Mouse (Mus musculus): ENCODE results near the gene Ripk4. TPM values are rescaled to one million over a fixed set of nuclear protein-coding genes. Genes with fewer than 3 reads are reported as not detected.

Ripk4 gene
- 2.4 and 2.5 TPM in 2 replicates for polyA plus RNA-seq (2016; fragmentation: Nextera tagmentation; extraction: Ambion mirVana)

- Histone ChIP-seq H3K9ac (peak within 1 kb of the TSS; percentile 53), H3K4me3 (peak within 1 kb of the TSS; percentile 46), H3K4me1 (no peaks in the 10 kb centered on the region; the same call in 1 of the 2 replicates), H3K27me3 (replicated peaks) (peaks cover 67% of the 10 kb centered on the region), H3K9me3 (replicated peaks) (no peaks in the 10 kb centered on the region), H3K27ac (no peak within 1 kb of the TSS), H3K4me2 (peak within 1 kb of the TSS; percentile 60), H3K36me3 (no peaks in the 10 kb centered on the region)
- peak; percentile 67 for ATAC-seq
- WGBS (ENCODE audit: insufficient replicate concordance): 2% methylated on average over 88 of the region's 88 CpGs
Observed at GRCm38 (mm10) chr16:97763061-97763989, at the start of gene Ripk4. Ripk4 (minus strand) TSS chr16:97763787.

- no peak for ATAC-seq
- no peak overlapping the region for H3K4me3 ChIP-seq
- no peak overlapping the region for H3K4me2 ChIP-seq
- 81% methylated on average over 3 of the region's 3 CpGs for WGBS (ENCODE audit: insufficient replicate concordance)
- no peak overlapping the region for H3K9ac ChIP-seq
- H3K27me3 ChIP-seq (replicated peaks): no peaks in the 10 kb centered on the region
- peaks cover 97% of the 10 kb centered on the region for H3K36me3 ChIP-seq
- H3K4me1 ChIP-seq: peaks cover 6% of the 10 kb centered on the region
- H3K27ac ChIP-seq: no peak overlapping the region
- H3K9me3 ChIP-seq (replicated peaks): no peaks in the 10 kb centered on the region
Observed at GRCm38 (mm10) chr16:97808881-97809280, 45.3 kb upstream of the Ripk4 start.

- WGBS (ENCODE audit: insufficient replicate concordance): 78% methylated on average over 3 of the region's 3 CpGs
- no peaks in the 10 kb centered on the region for H3K9me3 ChIP-seq (replicated peaks)
- ATAC-seq: no peak
- no peak overlapping the region for H3K4me3 ChIP-seq
- H3K27me3 ChIP-seq (replicated peaks): no peaks in the 10 kb centered on the region
- H3K36me3 ChIP-seq: peaks cover 84% of the 10 kb centered on the region
- H3K4me2 ChIP-seq: no peak overlapping the region
- no peak overlapping the region for H3K27ac ChIP-seq
- no peaks in the 10 kb centered on the region for H3K4me1 ChIP-seq
- H3K9ac ChIP-seq: no peak overlapping the region
Observed at GRCm38 (mm10) chr16:97805646-97806045, 42.1 kb upstream of the Ripk4 start.

- Histone ChIP-seq H3K4me1 (no peaks in the 10 kb centered on the region), H3K36me3 (peaks cover 83% of the 10 kb centered on the region), H3K9ac (no peak overlapping the region), H3K27me3 (replicated peaks) (no peaks in the 10 kb centered on the region), H3K9me3 (replicated peaks) (no peaks in the 10 kb centered on the region), H3K4me2 (no peak overlapping the region), H3K27ac (no peak overlapping the region), H3K4me3 (no peak overlapping the region)
- WGBS (ENCODE audit: insufficient replicate concordance): 73% methylated on average over 7 of the region's 7 CpGs
- peak; percentile 31; the same call in 1 of the 2 replicates for ATAC-seq
Observed at GRCm38 (mm10) chr16:97804680-97805547, 41.3 kb upstream of the Ripk4 start.

GRCm38 (mm10) chr16:97797950-97798869, 34.6 kb upstream of the Ripk4 start:
- ATAC-seq: peak; percentile 55
- Histone ChIP-seq H3K9me3 (replicated peaks) (no peaks in the 10 kb centered on the region), H3K4me1 (no peaks in the 10 kb centered on the region; the same call in 1 of the 2 replicates), H3K36me3 (peaks cover 85% of the 10 kb centered on the region), H3K9ac (no peak overlapping the region), H3K4me3 (no peak overlapping the region), H3K27me3 (replicated peaks) (no peaks in the 10 kb centered on the region), H3K4me2 (no peak overlapping the region), H3K27ac (no peak overlapping the region; the same call in 1 of the 2 replicates)
- 38% methylated on average over 7 of the region's 7 CpGs for WGBS (ENCODE audit: insufficient replicate concordance)

GRCm38 (mm10) chr16:97797212-97797611, 33.6 kb upstream of the Ripk4 start:
- H3K4me2 ChIP-seq: no peak overlapping the region
- no peak overlapping the region for H3K9ac ChIP-seq
- H3K36me3 ChIP-seq: peaks cover 93% of the 10 kb centered on the region
- ATAC-seq: no peak
- WGBS (ENCODE audit: insufficient replicate concordance): 75% methylated on average over 3 of the region's 3 CpGs
- no peaks in the 10 kb centered on the region for H3K9me3 ChIP-seq (replicated peaks)
- no peaks in the 10 kb centered on the region for H3K27me3 ChIP-seq (replicated peaks)
- H3K27ac ChIP-seq: no peak overlapping the region
- no peak overlapping the region for H3K4me3 ChIP-seq
- H3K4me1 ChIP-seq: no peaks in the 10 kb centered on the region; the same call in 1 of the 2 replicates

GRCm38 (mm10) chr16:97794256-97794655, 30.7 kb upstream of the Ripk4 start:
- H3K9me3 ChIP-seq (replicated peaks): no peaks in the 10 kb centered on the region
- WGBS (ENCODE audit: insufficient replicate concordance): 79% methylated on average over 6 of the region's 6 CpGs
- no peak overlapping the region for H3K9ac ChIP-seq
- H3K36me3 ChIP-seq: peaks cover 78% of the 10 kb centered on the region
- H3K4me1 ChIP-seq: no peaks in the 10 kb centered on the region; the same call in 1 of the 2 replicates
- H3K4me2 ChIP-seq: no peak overlapping the region
- H3K27ac ChIP-seq: no peak overlapping the region
- no peak overlapping the region for H3K4me3 ChIP-seq
- H3K27me3 ChIP-seq (replicated peaks): no peaks in the 10 kb centered on the region
- no peak; the same call in 1 of the 2 replicates for ATAC-seq

GRCm38 (mm10) chr16:97783057-97783456, 19.5 kb upstream of the Ripk4 start:
- 65% methylated on average over 5 of the region's 5 CpGs for WGBS (ENCODE audit: insufficient replicate concordance)
- H3K4me3 ChIP-seq: no peak overlapping the region
- H3K4me2 ChIP-seq: no peak overlapping the region
- ATAC-seq: no peak
- no peaks in the 10 kb centered on the region for H3K27me3 ChIP-seq (replicated peaks)
- no peak overlapping the region for H3K9ac ChIP-seq
- H3K36me3 ChIP-seq: no peaks in the 10 kb centered on the region
- H3K4me1 ChIP-seq: no peaks in the 10 kb centered on the region
- no peaks in the 10 kb centered on the region for H3K9me3 ChIP-seq (replicated peaks)
- H3K27ac ChIP-seq: no peak overlapping the region

GRCm38 (mm10) chr16:97778353-97779025, 14.9 kb upstream of the Ripk4 start:
- Histone ChIP-seq H3K4me3 (no peak overlapping the region), H3K9me3 (replicated peaks) (no peaks in the 10 kb centered on the region), H3K27ac (no peak overlapping the region), H3K4me1 (no peaks in the 10 kb centered on the region), H3K4me2 (no peak overlapping the region; the same call in 1 of the 2 replicates), H3K27me3 (replicated peaks) (no peaks in the 10 kb centered on the region), H3K9ac (no peak overlapping the region), H3K36me3 (no peaks in the 10 kb centered on the region)
- no peak for ATAC-seq
- WGBS (ENCODE audit: insufficient replicate concordance): 37% methylated on average over 15 of the region's 15 CpGs

GRCm38 (mm10) chr16:97766501-97766900, 2.9 kb upstream of the Ripk4 start:
- Histone ChIP-seq H3K9ac (no peak overlapping the region), H3K4me3 (no peak overlapping the region), H3K27me3 (replicated peaks) (peaks cover 57% of the 10 kb centered on the region), H3K36me3 (no peaks in the 10 kb centered on the region), H3K4me2 (no peak overlapping the region), H3K4me1 (no peaks in the 10 kb centered on the region; the same call in 1 of the 2 replicates), H3K27ac (no peak overlapping the region), H3K9me3 (replicated peaks) (no peaks in the 10 kb centered on the region)
- ATAC-seq: peak; percentile 60
- 37% methylated on average over 3 of the region's 3 CpGs for WGBS (ENCODE audit: insufficient replicate concordance)

All from liver, embryonic 12.5 days (tissue).